Mouse (Mus musculus): ENCODE measurements around the gene Fcgrt. TPM values are rescaled to one million over a fixed set of nuclear protein-coding genes. Genes with fewer than 3 reads are reported as not detected.
"Not testable (repeated sequence)": the region's sequence is repeated elsewhere in the genome, so short reads cannot be mapped to it uniquely, and the experiment has no call there.

Fcgrt gene
- total RNA-seq, 2 experiments from 2014 or later = 0.62 to 3.9 TPM

GRCm38 (mm10) chr7:45112529-45112928, 8.9 kb upstream of the Fcgrt start:
- no peak for ATAC-seq (replicated peaks; ENCODE audit: poor library complexity)

GRCm38 (mm10) chr7:45111940-45112339, 8.3 kb upstream of the Fcgrt start:
- no peak for ATAC-seq (replicated peaks; ENCODE audit: poor library complexity)

GRCm38 (mm10) chr7:45110089-45110488, 6.4 kb upstream of the Fcgrt start:
- ATAC-seq (replicated peaks; ENCODE audit: poor library complexity) = not testable (repeated sequence)

- peak; percentile 35 for ATAC-seq (replicated peaks; ENCODE audit: poor library complexity)
Measured at GRCm38 (mm10) chr7:45107052-45107645, 3.5 kb upstream of the Fcgrt start.

GRCm38 (mm10) chr7:45106441-45106840, 2.8 kb upstream of the Fcgrt start:
- ATAC-seq (replicated peaks; ENCODE audit: poor library complexity) = no peak

- ATAC-seq (replicated peaks; ENCODE audit: poor library complexity) = no peak
Measured at GRCm38 (mm10) chr7:45105491-45105890, 1.8 kb upstream of the Fcgrt start.

GRCm38 (mm10) chr7:45104941-45105340, 1.3 kb upstream of the Fcgrt start:
- no peak for ATAC-seq (replicated peaks; ENCODE audit: poor library complexity)

- ATAC-seq (replicated peaks; ENCODE audit: poor library complexity) = no peak
Measured at GRCm38 (mm10) chr7:45102940-45103585, 588 bp downstream of the Fcgrt start.

GRCm38 (mm10) chr7:45102441-45102840, 1.2 kb downstream of the Fcgrt start:
- no peak for ATAC-seq (replicated peaks; ENCODE audit: poor library complexity)

- ATAC-seq (replicated peaks; ENCODE audit: poor library complexity) = no peak
Measured at GRCm38 (mm10) chr7:45100046-45100445, 3.6 kb downstream of the Fcgrt start.

GRCm38 (mm10) chr7:45098541-45099240, 5.0 kb downstream of the Fcgrt start:
- peak; percentile 51; the same call in 1 of the 2 replicates for ATAC-seq (replicated peaks; ENCODE audit: poor library complexity)

GRCm38 (mm10) chr7:45097479-45097878, 6.2 kb downstream of the Fcgrt start:
- no peak for ATAC-seq (replicated peaks; ENCODE audit: poor library complexity)

GRCm38 (mm10) chr7:45095965-45096364, 7.7 kb downstream of the Fcgrt start:
- not testable (repeated sequence) for ATAC-seq (replicated peaks; ENCODE audit: poor library complexity)

GRCm38 (mm10) chr7:45095367-45095766, 8.3 kb downstream of the Fcgrt start:
- no peak for ATAC-seq (replicated peaks; ENCODE audit: poor library complexity)

- no peak for ATAC-seq (replicated peaks; ENCODE audit: poor library complexity)
Measured at GRCm38 (mm10) chr7:45094121-45094520, 9.5 kb downstream of the Fcgrt start.

- ATAC-seq (replicated peaks; ENCODE audit: poor library complexity) = no peak
Measured at GRCm38 (mm10) chr7:45093516-45093905, 10.1 kb downstream of the Fcgrt start.

GRCm38 (mm10) chr7:45092828-45093515, 10.7 kb downstream of the Fcgrt start:
- no peak for ATAC-seq (replicated peaks; ENCODE audit: poor library complexity)

- peak; percentile 87 for ATAC-seq (replicated peaks; ENCODE audit: poor library complexity)
Measured at GRCm38 (mm10) chr7:45092048-45092447, 11.6 kb downstream of the Fcgrt start, which contains the start of gene Rcn3. Gene Rcn3 (minus strand): TSS chr7:45092221.

GRCm38 (mm10) chr7:45091001-45091990, 12.4 kb downstream of the Fcgrt start:
- ATAC-seq (replicated peaks; ENCODE audit: poor library complexity) = peak; percentile 40

All from megakaryocyte progenitor cell, adult 5-6 weeks (primary cell).